Mouse (Mus musculus): Measurements from ENCODE around the gene Thbs3. TPM values are rescaled to one million over a fixed set of nuclear protein-coding genes. Genes with fewer than 3 reads are reported as not detected.

The Thbs3 gene
- polyA plus RNA-seq, 1 experiment = 5.0 TPM

DNA sequence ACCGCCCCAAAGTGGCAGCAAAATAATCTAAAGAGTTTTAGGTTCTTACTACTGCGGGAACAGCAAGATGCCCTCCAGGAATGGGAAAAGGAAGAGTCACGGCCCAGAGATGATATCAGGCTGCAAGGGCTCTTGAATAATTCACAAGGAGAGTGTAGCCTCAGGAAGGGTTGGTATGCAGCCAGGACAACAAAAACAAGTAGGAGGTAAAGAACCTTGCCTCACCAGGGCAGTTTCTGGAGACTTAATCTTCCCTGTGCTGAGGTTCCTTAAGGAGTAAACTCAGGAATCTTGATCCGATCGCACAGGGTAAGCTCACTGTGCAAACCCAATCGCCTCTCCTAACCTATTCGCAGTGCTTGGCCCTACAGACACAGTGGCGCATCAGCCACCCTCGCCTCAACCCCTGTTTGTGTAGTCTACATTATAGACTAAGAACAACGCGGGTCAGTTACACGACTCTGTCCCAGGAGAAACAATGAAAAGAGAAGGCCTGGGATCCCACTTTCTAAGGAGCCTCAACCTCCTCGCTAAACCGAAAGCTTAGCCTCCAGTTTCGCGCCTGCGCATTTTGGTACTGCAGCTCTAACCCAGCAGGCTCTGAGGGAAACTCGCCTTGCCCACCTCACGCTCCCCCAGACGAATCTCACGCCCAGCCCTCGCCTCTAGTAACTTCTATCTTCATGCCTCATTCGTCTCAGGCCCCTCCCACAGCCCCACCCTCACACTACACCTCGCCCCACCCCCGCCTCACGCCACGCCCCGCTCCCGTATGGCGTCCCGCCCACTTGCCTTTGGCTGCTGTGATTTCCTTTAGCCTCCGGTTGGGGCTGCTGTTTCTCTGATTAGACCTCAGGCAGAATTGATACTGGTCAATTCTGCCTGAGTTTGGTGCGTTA is 18.8 kb upstream of the Thbs3 start:
- H3K4me1 ChIP-seq (ENCODE audit: control insufficient read depth, insufficient read depth, low read length) = peaks cover 4% of the 10 kb centered on the region; the same call in 1 of the 2 replicates
- peak overlapping the region; percentile 62 for H3K4me3 ChIP-seq (ENCODE audit: insufficient read depth, low read depth, low read length)
- DNase-seq = peak; percentile 93
- no peaks in the 10 kb centered on the region for H3K36me3 ChIP-seq (ENCODE audit: control insufficient read depth, insufficient read depth, low read length)
- peak overlapping the region; percentile 78 for H3K27ac ChIP-seq (ENCODE audit: insufficient read depth, low read depth, low read length)
- H3K27me3 ChIP-seq (replicated peaks; ENCODE audit: control insufficient read depth, insufficient read depth, low read length) = no peaks in the 10 kb centered on the region
- TF ChIP-seq CTCF (conservative IDR thresholded peaks at IDR 0.05; ENCODE audit: insufficient read depth, insufficient read length, low read depth, low read length) = peak; percentile 61
- TF ChIP-seq POLR2A (IDR thresholded peaks at IDR 0.05; ENCODE audit: low read depth, low read length) = peak; percentile 37
- WGBS = 5% methylated on average over 33 of the region's 33 CpGs

GRCm38 (mm10) chr3:89199839-89200238 is 15.1 kb upstream of the Thbs3 start:
- WGBS = 77% methylated on average over 3 of the region's 3 CpGs
- TF ChIP-seq POLR2A (IDR thresholded peaks at IDR 0.05; ENCODE audit: low read depth, low read length) (no peak), CTCF (conservative IDR thresholded peaks at IDR 0.05; ENCODE audit: insufficient read depth, insufficient read length, low read depth, low read length) (no peak)
- H3K4me1 ChIP-seq (ENCODE audit: control insufficient read depth, insufficient read depth, low read length) = peaks cover 8% of the 10 kb centered on the region; the same call in 1 of the 2 replicates
- no peak for DNase-seq
- H3K27ac ChIP-seq (ENCODE audit: insufficient read depth, low read depth, low read length) = no peak overlapping the region
- H3K36me3 ChIP-seq (ENCODE audit: control insufficient read depth, insufficient read depth, low read length) = no peaks in the 10 kb centered on the region; the same call in 1 of the 2 replicates
- no peaks in the 10 kb centered on the region for H3K27me3 ChIP-seq (replicated peaks; ENCODE audit: control insufficient read depth, insufficient read depth, low read length)
- H3K4me3 ChIP-seq (ENCODE audit: insufficient read depth, low read depth, low read length) = no peak overlapping the region

DNA sequence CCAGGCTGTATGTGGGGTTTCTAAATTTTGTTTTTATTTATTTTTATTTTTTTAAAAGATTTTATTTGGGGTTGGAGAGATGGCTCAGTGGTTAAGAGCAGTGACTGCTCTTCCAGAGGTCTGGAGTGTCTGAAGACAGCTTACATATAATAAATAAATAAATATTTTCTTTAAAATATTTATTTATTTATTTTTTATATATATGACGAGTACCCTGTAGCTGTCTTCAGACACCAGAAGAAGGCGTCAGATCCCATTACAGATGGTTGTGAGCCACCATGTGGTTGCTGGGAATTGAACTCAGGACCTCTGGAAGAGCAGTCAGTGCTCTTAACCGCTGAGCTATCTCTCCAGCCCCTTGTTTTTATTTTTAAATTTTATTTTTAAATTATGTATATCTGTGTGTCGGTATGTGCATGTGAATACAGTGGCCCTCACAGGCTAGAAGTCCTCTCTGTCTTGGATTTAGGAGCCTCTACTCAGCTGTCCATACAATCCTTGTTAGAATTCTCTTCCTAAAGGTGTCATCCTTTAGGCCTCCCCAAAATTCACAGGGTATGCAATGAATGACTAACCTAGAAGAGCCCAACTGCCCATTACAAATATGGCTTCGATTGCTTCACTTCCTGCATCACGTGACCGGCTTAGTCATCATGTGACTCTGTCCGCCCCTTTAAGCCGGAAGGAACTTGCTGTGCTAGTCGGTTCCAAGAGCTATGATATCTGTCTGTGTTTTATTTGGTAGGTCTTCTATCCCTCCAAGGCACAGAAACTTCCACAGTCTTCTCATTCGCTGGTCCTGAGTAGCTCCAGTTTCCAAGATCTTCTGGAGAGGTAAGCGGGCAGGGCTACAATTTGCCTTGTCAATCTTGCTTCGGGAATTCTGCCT is 12.5 kb upstream of the Thbs3 start, which contains the start of gene Gba:
Gene Gba, plus strand, starts transcription at position 676 of the 889 bp plus-strand sequence.
- TF ChIP-seq CTCF (conservative IDR thresholded peaks at IDR 0.05; ENCODE audit: insufficient read depth, insufficient read length, low read depth, low read length) (no peak), POLR2A (IDR thresholded peaks at IDR 0.05; ENCODE audit: low read depth, low read length) (no peak)
- peaks cover 4% of the 10 kb centered on the region; the same call in 1 of the 2 replicates for H3K4me1 ChIP-seq (ENCODE audit: control insufficient read depth, insufficient read depth, low read length)
- H3K4me3 ChIP-seq (ENCODE audit: insufficient read depth, low read depth, low read length) = peak within 1 kb of the TSS; percentile 83
- H3K27ac ChIP-seq (ENCODE audit: insufficient read depth, low read depth, low read length) = peak within 1 kb of the TSS; percentile 82; the same call in 1 of the 2 replicates
- DNase-seq = peak; percentile 91
- no peaks in the 10 kb centered on the region for H3K27me3 ChIP-seq (replicated peaks; ENCODE audit: control insufficient read depth, insufficient read depth, low read length)
- 22% methylated on average over 13 of the region's 13 CpGs for WGBS
- no peaks in the 10 kb centered on the region; the same call in 1 of the 2 replicates for H3K36me3 ChIP-seq (ENCODE audit: control insufficient read depth, insufficient read depth, low read length)

DNA sequence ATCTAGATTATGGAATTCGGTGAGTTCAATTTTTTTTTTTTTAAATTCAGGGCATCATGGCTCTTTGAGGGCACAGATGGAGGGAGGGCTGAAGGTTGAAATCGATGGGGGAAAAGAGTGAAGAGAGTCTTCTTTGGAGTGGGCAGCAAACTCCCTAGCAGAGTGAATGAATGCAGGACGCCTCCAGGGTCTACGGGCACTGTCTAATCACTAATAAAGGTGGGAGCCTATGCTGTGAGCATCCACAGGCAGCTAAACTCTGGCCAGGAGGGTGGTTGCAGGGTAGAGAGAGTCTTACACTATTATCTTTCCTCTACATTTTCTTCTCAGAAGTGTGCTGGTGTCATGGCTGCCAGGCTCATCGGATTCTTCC is 11.9 kb upstream of the Thbs3 start:
- peak overlapping the region; percentile 83 for H3K4me3 ChIP-seq (ENCODE audit: insufficient read depth, low read depth, low read length)
- TF ChIP-seq POLR2A (IDR thresholded peaks at IDR 0.05; ENCODE audit: low read depth, low read length) (no peak), CTCF (conservative IDR thresholded peaks at IDR 0.05; ENCODE audit: insufficient read depth, insufficient read length, low read depth, low read length) (no peak)
- H3K27ac ChIP-seq (ENCODE audit: insufficient read depth, low read depth, low read length) = peak overlapping the region; percentile 82; the same call in 1 of the 2 replicates
- H3K4me1 ChIP-seq (ENCODE audit: control insufficient read depth, insufficient read depth, low read length) = peaks cover 4% of the 10 kb centered on the region; the same call in 1 of the 2 replicates
- WGBS = 23% methylated on average over 5 of the region's 5 CpGs
- H3K36me3 ChIP-seq (ENCODE audit: control insufficient read depth, insufficient read depth, low read length) = no peaks in the 10 kb centered on the region; the same call in 1 of the 2 replicates
- H3K27me3 ChIP-seq (replicated peaks; ENCODE audit: control insufficient read depth, insufficient read depth, low read length) = no peaks in the 10 kb centered on the region
- no peak for DNase-seq

GRCm38 (mm10) chr3:89206079-89206478 is 8.9 kb upstream of the Thbs3 start:
- Histone ChIP-seq H3K36me3 (ENCODE audit: control insufficient read depth, insufficient read depth, low read length) (no peaks in the 10 kb centered on the region; the same call in 1 of the 2 replicates), H3K27ac (ENCODE audit: insufficient read depth, low read depth, low read length) (no peak overlapping the region), H3K4me3 (ENCODE audit: insufficient read depth, low read depth, low read length) (no peak overlapping the region), H3K27me3 (replicated peaks; ENCODE audit: control insufficient read depth, insufficient read depth, low read length) (no peaks in the 10 kb centered on the region), H3K4me1 (ENCODE audit: control insufficient read depth, insufficient read depth, low read length) (peaks cover 4% of the 10 kb centered on the region; the same call in 1 of the 2 replicates)
- no peak for DNase-seq
- WGBS = 90% methylated on average over 7 of the region's 7 CpGs
- no peak for TF ChIP-seq CTCF (conservative IDR thresholded peaks at IDR 0.05; ENCODE audit: insufficient read depth, insufficient read length, low read depth, low read length)
- no peak for TF ChIP-seq POLR2A (IDR thresholded peaks at IDR 0.05; ENCODE audit: low read depth, low read length)

GRCm38 (mm10) chr3:89206695-89207094 is 8.3 kb upstream of the Thbs3 start:
- Histone ChIP-seq H3K4me3 (ENCODE audit: insufficient read depth, low read depth, low read length) (no peak overlapping the region), H3K36me3 (ENCODE audit: control insufficient read depth, insufficient read depth, low read length) (no peaks in the 10 kb centered on the region; the same call in 1 of the 2 replicates), H3K27ac (ENCODE audit: insufficient read depth, low read depth, low read length) (no peak overlapping the region), H3K27me3 (replicated peaks; ENCODE audit: control insufficient read depth, insufficient read depth, low read length) (no peaks in the 10 kb centered on the region), H3K4me1 (ENCODE audit: control insufficient read depth, insufficient read depth, low read length) (peaks cover 4% of the 10 kb centered on the region; the same call in 1 of the 2 replicates)
- 78% methylated on average over 2 of the region's 2 CpGs for whole genome bisulfite sequencing
- no peak for DNase-seq
- TF ChIP-seq POLR2A (IDR thresholded peaks at IDR 0.05; ENCODE audit: low read depth, low read length) (no peak), CTCF (conservative IDR thresholded peaks at IDR 0.05; ENCODE audit: insufficient read depth, insufficient read length, low read depth, low read length) (no peak)

Measured in kidney, adult 2 months (tissue).